Mouse (Mus musculus): Measurements from ENCODE around the gene Gpt2. TPM values are rescaled to one million over a fixed set of nuclear protein-coding genes. Genes with fewer than 3 reads are reported as not detected.
A peak's percentile ranks its signal among the peaks of the same experiment; 100 is the strongest.

Gpt2 gene
- 10 to 100 TPM; 70.9 to 88.3 TPM for total RNA-seq (2021)
- long read RNA-seq, experiment 1, transcript Gpt2-201 (12 exons, 3,639 nt): major isoform, 43 of 58 reads
- long read RNA-seq, experiment 1, partial matches to known transcripts: 7 of 58 reads
- long read RNA-seq, experiment 1, other reads (novel, unspliced or antisense): 8 of 58 reads
- long read RNA-seq, experiment 2, transcript Gpt2-201 (12 exons, 3,639 nt): major isoform, 85 of 105 reads
- long read RNA-seq, experiment 2, partial matches to known transcripts: 6 of 105 reads
- long read RNA-seq, experiment 2, other reads (novel, unspliced or antisense): 13 of 105 reads

DNA sequence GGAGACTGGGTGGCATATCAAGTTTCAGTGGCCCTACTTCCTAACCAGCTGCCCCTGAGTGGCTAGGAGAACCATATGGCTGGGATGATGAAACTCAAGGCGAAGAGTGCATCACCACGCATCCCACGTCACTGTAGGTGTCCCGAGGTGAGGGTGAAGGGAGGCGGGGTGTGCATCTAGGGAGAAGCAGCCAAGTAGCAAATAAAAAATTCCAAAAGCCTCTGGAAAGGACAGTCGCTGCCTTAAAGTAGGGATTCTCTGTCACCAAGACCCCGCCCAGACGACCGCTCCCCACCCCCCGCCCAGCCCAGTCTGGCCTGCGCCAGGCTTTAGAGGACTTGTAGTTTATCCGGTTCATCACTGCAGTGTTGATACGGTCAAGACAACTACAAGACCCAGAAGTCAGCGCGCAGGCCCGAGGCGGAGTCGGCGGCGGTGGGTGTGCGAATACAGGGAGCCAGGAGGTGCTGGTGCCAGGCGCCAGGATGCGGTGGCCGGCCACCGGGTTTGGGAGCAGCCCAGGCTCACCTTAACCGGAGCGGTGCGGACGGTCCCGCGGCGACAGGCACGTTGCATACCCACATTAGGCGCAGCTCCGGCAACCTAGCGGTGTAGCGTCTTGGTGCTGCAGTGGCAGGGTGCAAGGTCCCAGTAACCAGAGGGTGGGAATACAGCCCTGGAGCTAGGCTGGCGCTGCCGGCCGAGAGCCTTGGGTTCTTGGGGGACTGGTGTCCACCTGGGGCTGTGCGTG lies at the start of gene Gpt2:
Gene Gpt2, plus strand, starts transcription at position 452 of the 751 bp plus-strand sequence.
- no peak; the same call in 1 of the 2 replicates for TF ChIP-seq CTCF (conservative IDR thresholded peaks at IDR 0.05)
- Histone ChIP-seq H3K27ac (peak within 1 kb of the TSS; percentile 93), H3K4me3 (peak within 1 kb of the TSS; percentile 99)
- DNase-seq (ENCODE audit: low spot score in 2 of 2): peak; percentile 94 to 96

DNA sequence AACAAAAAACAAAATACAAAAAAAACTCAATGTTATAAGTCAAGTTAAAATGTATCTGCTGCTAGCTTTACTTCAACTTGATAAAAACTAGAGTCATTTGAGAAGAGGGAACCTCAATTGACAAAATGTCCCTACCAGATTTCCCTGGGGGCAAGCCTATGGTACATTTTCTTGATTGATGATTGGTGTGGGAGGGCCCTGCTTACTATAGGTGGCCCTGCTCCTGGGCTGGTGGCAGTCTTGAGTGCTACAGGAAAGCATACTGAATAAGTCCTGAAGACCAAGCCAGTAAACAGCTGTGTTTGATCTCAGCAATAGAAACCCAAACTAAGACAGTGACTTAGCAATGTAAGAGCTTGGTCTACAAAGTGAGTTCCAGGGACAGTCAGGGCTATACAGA lies 48.3 kb upstream of the Gpt2 start:
- no peak overlapping the region for H3K4me3 ChIP-seq

DNA sequence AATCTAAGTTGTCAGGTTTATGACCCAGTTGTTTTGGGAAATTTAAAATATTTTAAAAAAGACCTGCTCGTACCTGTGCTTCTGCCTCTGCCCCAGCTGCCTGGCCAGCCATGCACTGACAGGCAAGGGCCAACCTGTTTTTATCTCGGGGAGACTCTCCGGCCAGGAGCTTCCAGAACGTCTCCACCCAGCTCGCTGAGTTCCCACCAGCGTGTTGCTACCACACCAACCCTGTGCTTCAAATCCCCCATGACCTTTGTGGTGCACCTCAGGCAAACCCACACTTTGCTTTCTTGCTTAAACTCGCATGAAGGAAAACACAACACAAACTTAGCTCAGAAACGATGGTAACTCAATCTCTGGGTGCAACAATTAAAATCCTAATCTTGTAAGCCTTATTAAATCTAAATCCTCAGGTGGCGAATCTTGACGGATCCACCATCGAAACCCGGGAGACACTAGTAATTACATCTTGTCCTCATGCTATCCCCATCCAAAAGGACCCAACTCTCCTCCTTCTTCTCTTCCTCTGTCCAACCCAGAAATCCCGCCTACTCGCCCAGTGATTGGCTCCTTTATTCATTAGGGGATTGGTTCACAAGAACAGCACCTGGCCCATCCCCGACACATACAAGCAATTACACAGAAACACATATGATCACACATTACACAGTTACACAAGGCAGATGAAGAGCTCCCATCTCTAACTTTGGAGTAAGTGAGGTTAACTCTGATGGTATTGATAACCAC lies 46.3 kb upstream of the Gpt2 start:
- Histone ChIP-seq H3K27ac (no peak overlapping the region), H3K4me3 (no peak overlapping the region)
- no peak for DNase-seq (ENCODE audit: low spot score in 2 of 2)
- no peak for TF ChIP-seq CTCF (conservative IDR thresholded peaks at IDR 0.05)

More for the DNA sequence above, 48.3 kb upstream of the Gpt2 start:
- DNase-seq (ENCODE audit: low spot score in 2 of 2): no peak
- TF ChIP-seq CTCF (conservative IDR thresholded peaks at IDR 0.05): no peak
- H3K27ac ChIP-seq: no peak overlapping the region

DNA sequence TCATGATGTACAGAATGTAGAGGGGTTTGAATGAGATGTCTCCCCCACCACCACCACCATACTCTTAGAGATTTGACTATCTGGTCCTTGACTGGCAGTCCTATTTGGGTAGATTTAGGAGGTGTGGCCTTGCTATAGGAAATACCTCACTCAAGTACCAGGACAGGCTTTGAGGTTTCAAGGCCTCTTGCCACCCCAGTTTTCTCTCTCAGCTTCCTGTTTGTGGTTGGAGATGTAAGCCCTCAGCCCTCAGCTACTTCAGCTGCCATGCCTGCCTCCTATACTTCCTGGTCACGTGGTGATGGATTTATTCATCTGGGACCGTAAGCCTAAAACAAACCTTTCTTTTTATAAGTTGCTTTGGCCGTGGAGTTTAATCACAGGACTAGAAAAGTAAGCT lies 42.0 kb upstream of the Gpt2 start:
- no peak overlapping the region for H3K27ac ChIP-seq
- no peak for TF ChIP-seq CTCF (conservative IDR thresholded peaks at IDR 0.05)
- no peak for DNase-seq (ENCODE audit: low spot score in 2 of 2)

DNA sequence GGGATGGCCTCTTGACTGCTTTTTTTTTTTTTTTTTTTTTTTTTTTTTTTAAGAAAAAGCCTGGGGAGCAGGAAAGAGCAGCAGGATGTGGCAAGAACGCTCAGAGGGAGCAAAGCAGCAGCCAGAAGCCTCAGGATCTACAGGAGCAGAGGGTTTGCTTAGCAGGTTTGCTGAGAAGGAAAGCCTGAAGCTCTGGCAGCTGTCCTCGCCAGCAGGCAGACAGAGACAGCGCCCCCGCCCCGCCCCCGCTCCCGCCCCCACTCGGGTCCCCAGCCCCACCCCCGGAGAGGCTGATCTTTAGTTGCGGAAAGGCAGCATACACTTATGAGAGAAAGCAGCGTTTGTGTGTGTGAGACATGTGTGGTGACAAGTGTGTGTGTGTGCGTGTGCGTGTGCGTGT lies 40.0 kb upstream of the Gpt2 start:
- Histone ChIP-seq H3K27ac (peak overlapping the region; percentile 32; the same call in 1 of the 2 replicates), H3K4me3 (no peak overlapping the region)
- no peak for DNase-seq (ENCODE audit: low spot score in 2 of 2)
- no peak for TF ChIP-seq CTCF (conservative IDR thresholded peaks at IDR 0.05)

More for the DNA sequence above, 42.0 kb upstream of the Gpt2 start:
- no peak overlapping the region for H3K4me3 ChIP-seq

DNA sequence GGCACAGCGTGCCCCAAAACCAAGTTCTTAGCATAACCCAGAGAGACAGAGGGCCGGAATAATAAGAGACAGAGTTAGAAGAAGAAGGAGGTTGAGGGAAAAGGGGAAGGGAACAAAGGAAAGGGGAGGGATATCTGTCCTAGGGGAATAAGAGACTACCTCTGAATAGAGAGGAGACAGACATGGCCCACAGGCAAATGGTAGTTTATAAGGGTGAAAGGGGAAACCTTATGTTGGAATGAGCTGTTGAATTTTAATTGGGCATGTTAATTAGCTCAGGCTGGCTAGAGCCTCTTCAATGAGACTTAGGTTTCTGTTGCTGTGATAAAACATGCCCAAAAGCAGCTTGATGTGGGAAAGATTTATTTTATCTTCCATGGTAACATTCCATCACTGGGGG lies 39.1 kb upstream of the Gpt2 start:
- TF ChIP-seq CTCF (conservative IDR thresholded peaks at IDR 0.05): no peak
- no peak for DNase-seq (ENCODE audit: low spot score in 2 of 2)
- H3K27ac ChIP-seq: no peak overlapping the region; the same call in 1 of the 2 replicates
- H3K4me3 ChIP-seq: no peak overlapping the region

DNA sequence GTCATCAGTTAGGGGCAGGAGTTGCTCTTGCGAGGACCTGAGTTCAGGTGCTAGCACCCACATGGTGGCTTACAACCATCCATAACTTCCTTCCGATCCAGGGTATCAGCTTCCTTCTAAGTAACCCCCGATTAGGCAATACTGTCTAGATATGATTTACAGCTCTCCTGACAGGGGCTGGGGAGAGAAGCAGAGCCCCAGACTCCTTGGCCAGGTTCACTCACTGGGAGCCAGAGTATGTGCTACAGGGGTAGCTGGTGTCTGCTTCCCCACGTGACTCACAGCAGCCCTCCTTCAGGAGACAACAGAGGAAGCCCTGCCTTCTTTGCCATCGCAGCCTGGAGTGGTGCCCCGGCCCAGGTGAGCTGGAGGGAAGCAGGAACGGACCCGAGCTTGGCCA lies 37.6 kb upstream of the Gpt2 start:
- DNase-seq (ENCODE audit: low spot score in 2 of 2): no peak
- TF ChIP-seq CTCF (conservative IDR thresholded peaks at IDR 0.05): no peak
- Histone ChIP-seq H3K4me3 (no peak overlapping the region), H3K27ac (no peak overlapping the region)

DNA sequence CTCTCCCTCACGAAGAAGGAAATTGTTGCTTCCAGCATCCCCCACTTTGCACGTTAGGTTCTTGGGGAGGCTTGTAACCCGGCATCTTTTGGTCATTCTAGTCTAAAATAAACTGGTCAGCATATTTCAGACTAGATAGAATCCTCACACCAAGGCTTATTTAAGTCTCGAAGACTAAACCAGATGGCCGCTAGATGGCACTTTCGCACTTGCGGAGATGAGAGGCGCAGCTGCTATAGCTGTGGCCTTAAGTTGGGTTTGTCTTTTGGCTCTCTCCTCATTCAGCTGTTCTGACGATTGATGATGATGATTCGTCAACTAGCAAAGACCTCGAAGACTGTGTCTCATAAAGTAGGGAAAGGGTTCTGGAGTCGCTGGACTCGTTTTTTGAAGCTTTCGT lies 35.8 kb upstream of the Gpt2 start:
- DNase-seq (ENCODE audit: low spot score in 2 of 2): peak; percentile 49 to 68
- Histone ChIP-seq H3K27ac (no peak overlapping the region), H3K4me3 (no peak overlapping the region)
- peak; percentile 86 for TF ChIP-seq CTCF (conservative IDR thresholded peaks at IDR 0.05)

DNA sequence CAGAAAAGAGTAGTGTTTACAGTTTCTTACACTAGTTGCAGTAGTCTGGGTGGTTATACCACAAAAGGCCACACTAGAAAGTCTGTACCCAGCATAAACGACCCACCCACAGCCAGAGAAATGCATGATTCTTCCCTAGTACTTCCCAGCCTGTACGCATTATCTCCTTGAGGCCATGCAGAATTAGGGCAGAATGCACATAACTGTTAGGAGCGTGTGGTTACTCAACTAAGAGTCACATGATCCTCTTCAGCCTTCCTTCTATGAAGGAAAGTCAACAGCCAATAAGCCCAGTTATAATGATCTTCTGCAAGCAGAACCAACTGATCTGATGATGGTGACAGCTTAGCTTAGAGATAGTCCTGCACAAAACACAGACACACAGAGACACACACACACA lies 32.8 kb upstream of the Gpt2 start:
- TF ChIP-seq CTCF (conservative IDR thresholded peaks at IDR 0.05): no peak
- DNase-seq (ENCODE audit: low spot score in 2 of 2): no peak
- Histone ChIP-seq H3K27ac (no peak overlapping the region), H3K4me3 (no peak overlapping the region)

DNA sequence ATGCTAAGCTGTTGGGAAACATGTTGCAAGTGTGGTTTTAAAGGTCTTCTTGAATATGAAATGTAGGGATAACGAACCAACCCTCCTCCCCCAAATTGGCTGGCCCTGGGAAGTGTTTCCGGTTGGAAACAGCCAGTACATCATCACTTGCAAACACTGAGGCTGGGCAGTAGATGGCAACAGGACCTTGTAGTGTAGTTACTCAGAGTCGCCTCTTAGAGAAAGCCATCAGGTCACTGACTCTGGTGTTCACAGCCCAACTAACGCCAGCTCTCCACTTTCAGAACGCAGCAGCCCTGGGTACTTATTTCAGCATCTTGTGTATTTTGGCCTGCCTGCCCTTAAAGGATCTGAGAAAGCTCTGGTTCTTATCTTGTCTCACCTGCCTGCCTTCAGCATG lies 31.6 kb upstream of the Gpt2 start:
- Histone ChIP-seq H3K27ac (no peak overlapping the region), H3K4me3 (no peak overlapping the region)
- peak in 1 of 2 experiments; percentile 15 for DNase-seq (ENCODE audit: low spot score in 2 of 2)
- peak; percentile 70 for TF ChIP-seq CTCF (conservative IDR thresholded peaks at IDR 0.05)

DNA sequence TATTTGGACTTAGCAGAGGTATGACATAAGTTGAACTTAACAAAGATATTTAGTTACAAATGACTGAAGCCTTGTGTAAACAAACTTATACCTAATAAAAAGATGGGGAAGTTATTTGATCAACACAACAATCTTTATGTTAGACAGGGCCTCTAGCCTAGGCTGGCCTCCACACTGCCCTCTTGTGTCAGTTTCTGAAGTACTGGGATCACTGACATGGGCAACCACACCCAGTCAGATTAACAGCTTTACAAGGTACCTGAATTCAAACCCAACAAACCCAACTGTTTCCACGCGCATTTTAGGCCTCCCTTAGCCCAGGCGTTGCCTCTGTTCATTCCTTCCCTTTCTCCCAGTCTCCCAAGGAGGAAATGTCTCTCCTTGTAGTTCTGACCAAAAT lies 31.0 kb upstream of the Gpt2 start:
- no peak overlapping the region for H3K4me3 ChIP-seq
- TF ChIP-seq CTCF (conservative IDR thresholded peaks at IDR 0.05): peak; percentile 64
- no peak overlapping the region for H3K27ac ChIP-seq
- DNase-seq (ENCODE audit: low spot score in 2 of 2): no peak

DNA sequence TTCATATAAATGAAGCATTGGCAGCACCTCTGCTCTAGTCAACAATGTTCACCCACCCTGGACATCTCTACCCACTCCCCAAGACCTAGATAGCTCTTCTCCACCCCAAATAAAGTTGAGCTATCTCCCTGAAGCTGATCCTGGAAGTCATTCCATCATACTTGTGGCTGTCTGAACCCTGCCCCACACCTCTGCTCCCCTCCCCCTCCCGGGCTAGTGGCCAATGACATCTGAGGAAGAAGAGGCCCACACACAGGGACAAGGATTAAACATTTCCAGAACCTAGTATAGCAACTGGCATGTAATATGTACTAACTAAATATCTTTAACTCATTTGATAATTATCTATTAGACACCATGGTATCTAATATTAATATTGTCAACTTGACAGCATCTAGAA lies 29.9 kb upstream of the Gpt2 start:
- no peak for TF ChIP-seq CTCF (conservative IDR thresholded peaks at IDR 0.05)
- no peak for DNase-seq (ENCODE audit: low spot score in 2 of 2)
- no peak overlapping the region for H3K4me3 ChIP-seq
- no peak overlapping the region for H3K27ac ChIP-seq

DNA sequence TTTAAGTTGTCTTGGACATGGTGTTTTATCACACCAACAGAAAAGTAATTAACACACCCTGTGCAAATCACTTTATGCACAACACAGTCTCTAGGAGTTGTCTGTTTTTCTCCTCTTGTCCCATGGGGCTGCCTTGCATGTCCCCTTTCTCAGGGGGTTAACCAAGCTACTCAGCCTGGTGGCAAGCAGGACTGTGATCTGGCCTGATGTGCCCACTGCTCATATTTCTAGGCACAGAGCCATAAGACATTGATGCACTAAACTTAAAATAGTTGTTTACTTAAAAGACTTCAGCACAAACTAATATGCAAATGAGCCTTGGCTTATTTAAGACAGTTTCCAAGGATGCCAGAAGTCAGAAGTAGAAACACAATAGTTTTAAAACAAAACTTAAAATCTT lies 28.1 kb upstream of the Gpt2 start:
- DNase-seq (ENCODE audit: low spot score in 2 of 2): no peak
- TF ChIP-seq CTCF (conservative IDR thresholded peaks at IDR 0.05): no peak
- Histone ChIP-seq H3K27ac (no peak overlapping the region), H3K4me3 (no peak overlapping the region)
